Mouse (Mus musculus) G1E (cell line): ENCODE measurements around the gene Phf1. TPM values are rescaled to one million over a fixed set of nuclear protein-coding genes. Genes with fewer than 3 reads are reported as not detected.
"Not testable (repeated sequence)": the region's sequence is repeated elsewhere in the genome, so short reads cannot be mapped to it uniquely, and the experiment has no call there.

Experiments used
- ATAC-seq: 2 replicates; pipeline ENCODE4 v1.8.0; 2016; ENCODE audit warnings: mild to moderate bottlenecking; ENCODE audit not compliant: insufficient number of reproducible peaks, poor library complexity, low FRiP score, severe bottlenecking; ENCODE audit errors: extremely low read depth
- DNase-seq: peaks from one replicate; pipeline ENCODE4 v3.0.0; 2012; ENCODE audit warnings: low spot score
- H3K27me3 ChIP-seq: 2 replicates; pipeline ENCODE4 v1.6.1; 2012; ENCODE audit warnings: mild to moderate bottlenecking, low read length, inconsistent platforms; ENCODE audit not compliant: insufficient read depth
- H3K36me3 ChIP-seq: replicated peaks from 2 replicates; pipeline ENCODE3; 2012; ENCODE audit warnings: mild to moderate bottlenecking, inconsistent platforms
- H3K4me1 ChIP-seq: 2 replicates; pipeline ENCODE4 v1.6.1; 2012; ENCODE audit warnings: low read depth, low read length, inconsistent platforms, mixed read lengths; ENCODE audit not compliant: insufficient read depth
- H3K4me3 ChIP-seq: 2 replicates; pipeline ENCODE4 v1.5.1; 2012; ENCODE audit warnings: low read depth, mild to moderate bottlenecking, inconsistent platforms, low read length, moderate library complexity, mixed read lengths
- H3K9me3 ChIP-seq: replicated peaks from 2 replicates; pipeline ENCODE4 v1.6.1; 2012; ENCODE audit warnings: inconsistent platforms
- CTCF ChIP-seq: IDR thresholded peaks from 2 replicates; pipeline ENCODE4 v1.5.1; 2012; ENCODE audit warnings: low read depth, low read length, inconsistent platforms, mixed read lengths
- GATA1 ChIP-seq: IDR thresholded peaks from 2 replicates; pipeline ENCODE4 v1.6.1; 2012; ENCODE audit warnings: borderline replicate concordance, low read length, inconsistent platforms, mixed read lengths
- GATA2 ChIP-seq: IDR thresholded peaks from 2 replicates; pipeline ENCODE4 v1.6.1; 2012; ENCODE audit warnings: low read depth, low read length, inconsistent platforms, borderline replicate concordance
- POLR2AphosphoS5 ChIP-seq: IDR thresholded peaks from 2 replicates; pipeline ENCODE4 v1.6.1; 2012; ENCODE audit warnings: low read depth, low read length, inconsistent platforms; ENCODE audit not compliant: insufficient replicate concordance
- TAL1 ChIP-seq: conservative IDR thresholded peaks from 2 replicates; pipeline ENCODE4 v1.6.1; 2012; ENCODE audit warnings: low read depth, low read length, inconsistent platforms, mixed read lengths
- polyA plus RNA-seq: library from polyadenylated mRNA; stranded (reverse); fragments of >175 nt; gene quantifications from 2 replicates; pipeline ENCODE4 v1.2.3, GENCODE M21; 2012
- total RNA-seq, 2 experiments: library from RNA; stranded (forward) in 1 of 2; stranded (reverse) in 1 of 2; fragments of 200-1000 nt in 1 of 2; fragments of >200 nt in 1 of 2; fragmentation: Nextera tagmentation in 1 of 2; gene quantifications; 2 replicates each; pipeline ENCODE4 v1.2.3; 2014 to 2017

Gene Phf1
- total and polyA plus RNA-seq, 3 experiments = 7.3 to 21.6 (median 8.4) TPM

GRCm38 (mm10) chr17:26893492-26893891 lies 39.4 kb upstream of the Phf1 start:
- Histone ChIP-seq H3K27me3 (peaks cover 46% of the 10 kb centered on the region), H3K9me3 (peaks cover 3% of the 10 kb centered on the region), H3K4me1 (peaks cover 11% of the 10 kb centered on the region), H3K36me3 (no peaks in the 10 kb centered on the region), H3K4me3 (no peak overlapping the region)
- DNase-seq (no peak), ATAC-seq (no peak)
- TF ChIP-seq CTCF (no peak), GATA1 (no peak), TAL1 (no peak), GATA2 (no peak), POLR2AphosphoS5 (no peak)

DNA sequence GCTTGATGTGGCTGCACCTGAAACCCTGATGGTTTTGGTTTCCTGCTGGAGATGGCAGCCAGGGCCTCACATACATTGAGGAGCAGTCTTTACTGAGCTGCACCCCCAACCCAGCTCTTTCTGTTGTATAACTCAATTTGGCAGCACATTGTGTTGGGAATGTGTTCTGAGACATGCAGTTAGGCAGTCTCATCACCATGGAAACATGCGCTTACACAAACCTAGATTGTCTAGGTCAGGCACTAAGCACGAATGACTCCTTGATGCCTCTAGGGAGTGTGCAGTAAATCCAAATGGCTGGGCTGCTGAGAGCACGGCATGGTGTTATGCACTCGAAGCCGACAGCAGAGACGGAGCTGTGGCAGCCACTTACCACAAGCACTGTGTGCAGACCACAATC lies 38.5 kb upstream of the Phf1 start:
- Histone ChIP-seq H3K4me1 (peaks cover 4% of the 10 kb centered on the region), H3K4me3 (no peak overlapping the region), H3K27me3 (peaks cover 52% of the 10 kb centered on the region), H3K36me3 (no peaks in the 10 kb centered on the region), H3K9me3 (peaks cover 3% of the 10 kb centered on the region)
- ATAC-seq (no peak), DNase-seq (no peak)
- TF ChIP-seq GATA1 (no peak), GATA2 (no peak), POLR2AphosphoS5 (no peak), TAL1 (no peak), CTCF (no peak)

DNA sequence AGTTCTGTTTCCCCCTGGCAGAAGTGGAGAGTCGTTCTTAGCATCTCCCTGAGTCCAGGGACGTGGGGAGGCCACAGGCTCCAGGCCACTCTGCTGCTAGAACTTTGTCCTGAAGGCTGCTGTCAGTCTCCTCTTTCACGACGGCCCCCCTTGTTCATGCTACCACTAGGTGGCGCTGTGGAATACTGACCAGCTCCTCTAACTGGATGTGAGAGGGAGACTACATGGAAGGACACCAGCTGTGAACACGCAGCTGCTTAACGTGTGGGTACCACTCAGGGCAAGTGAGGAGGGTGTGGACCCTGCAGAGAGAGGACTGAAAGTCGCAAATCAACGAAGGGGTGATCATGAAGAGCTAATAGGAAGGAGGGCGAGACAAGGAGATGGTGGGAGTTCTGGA lies 37.3 kb upstream of the Phf1 start:
- DNase-seq = peak; percentile 55
- peaks cover 3% of the 10 kb centered on the region for H3K4me1 ChIP-seq
- TF ChIP-seq GATA2 (no peak), CTCF (peak; percentile 70)
- H3K36me3 ChIP-seq = no peaks in the 10 kb centered on the region
- peaks cover 61% of the 10 kb centered on the region for H3K27me3 ChIP-seq
- peaks cover 3% of the 10 kb centered on the region for H3K9me3 ChIP-seq
- no peak overlapping the region for H3K4me3 ChIP-seq
- no peak for ATAC-seq

GRCm38 (mm10) chr17:26900916-26901315 lies 31.9 kb upstream of the Phf1 start:
- Histone ChIP-seq H3K36me3 (no peaks in the 10 kb centered on the region), H3K27me3 (peaks cover 41% of the 10 kb centered on the region), H3K4me1 (no peaks in the 10 kb centered on the region; the same call in 1 of the 2 replicates), H3K4me3 (no peak overlapping the region), H3K9me3 (no peaks in the 10 kb centered on the region)
- ATAC-seq (no peak), DNase-seq (no peak)
- TF ChIP-seq GATA2 (no peak), GATA1 (no peak), CTCF (no peak), POLR2AphosphoS5 (no peak), TAL1 (no peak)

- no peak for ATAC-seq
- Histone ChIP-seq H3K9me3 (peaks cover 2% of the 10 kb centered on the region), H3K36me3 (no peaks in the 10 kb centered on the region), H3K27me3 (peaks cover 15% of the 10 kb centered on the region), H3K4me3 (no peak overlapping the region), H3K4me1 (no peaks in the 10 kb centered on the region; the same call in 1 of the 2 replicates)
- TF ChIP-seq CTCF (no peak), GATA2 (no peak), TAL1 (no peak), POLR2AphosphoS5 (no peak), GATA1 (no peak)
- DNase-seq = no peak
These were observed 28.5 kb upstream of the Phf1 start for GRCm38 (mm10) chr17:26904320-26904719.

GRCm38 (mm10) chr17:26907506-26907905 lies 25.3 kb upstream of the Phf1 start:
- H3K36me3 ChIP-seq, H3K27me3 ChIP-seq, ATAC-seq, H3K4me1 ChIP-seq, H3K4me3 ChIP-seq, H3K9me3 ChIP-seq, DNase-seq: not testable (repeated sequence)

- TF ChIP-seq TAL1 (no peak), GATA1 (no peak), CTCF (no peak), GATA2 (no peak), POLR2AphosphoS5 (no peak)
- Histone ChIP-seq H3K4me1 (peaks cover 24% of the 10 kb centered on the region), H3K4me3 (no peak overlapping the region), H3K9me3 (no peaks in the 10 kb centered on the region), H3K36me3 (peaks cover 14% of the 10 kb centered on the region), H3K27me3 (peaks cover 6% of the 10 kb centered on the region; the same call in 1 of the 2 replicates)
- ATAC-seq = no peak
- no peak for DNase-seq
These were observed 17.6 kb upstream of the Phf1 start for GRCm38 (mm10) chr17:26915248-26915647.
